Mouse (Mus musculus) hindbrain, embryonic 10.5 days (tissue): ENCODE results near the gene Cpsf7. TPM values are rescaled to one million over a fixed set of nuclear protein-coding genes. Genes with fewer than 3 reads are reported as not detected.

Experiments
- DNase-seq: peaks from one replicate; pipeline ENCODE4 v3.0.0-alpha.2; 2017; ENCODE audit warnings: low spot score
- H3K27ac ChIP-seq: fragments of 300-500 bp; sonication (generic); 2 replicates; pipeline ENCODE4 v1.5.1; 2016; ENCODE audit warnings: mild to moderate bottlenecking, moderate library complexity
- H3K27me3 ChIP-seq: fragments of 300-500 bp; sonication (generic); 2 replicates; pipeline ENCODE4 v1.6.1; 2016; ENCODE audit warnings: mild to moderate bottlenecking; ENCODE audit not compliant: poor library complexity, insufficient read depth, severe bottlenecking
- H3K36me3 ChIP-seq: fragments of 300-500 bp; sonication (generic); 2 replicates; pipeline ENCODE4 v1.6.1; 2016; ENCODE audit warnings: mild to moderate bottlenecking, moderate library complexity
- H3K4me1 ChIP-seq: fragments of 300-500 bp; sonication (generic); replicated peaks from 2 replicates; pipeline ENCODE4 v1.6.1; 2016; ENCODE audit warnings: mild to moderate bottlenecking
- H3K4me3 ChIP-seq: fragments of 300-500 bp; sonication (generic); 2 replicates; pipeline ENCODE4 v1.5.1; 2016; ENCODE audit warnings: mild to moderate bottlenecking, moderate library complexity
- H3K9me3 ChIP-seq: fragments of 300-500 bp; sonication (generic); 2 replicates; pipeline ENCODE4 v1.6.1; 2016; ENCODE audit warnings: mild to moderate bottlenecking, moderate library complexity
- WGBS: fragments of 180-500 bp; shearing (Covaris S2); methylation state at CpG from one replicate; pipeline ENCODE4 v1.1.7; 2016; 5-methylcytosine and 5-hydroxymethylcytosine counted together
- polyA plus RNA-seq: library from polyadenylated mRNA; unstranded; fragments of >200 nt; fragmentation: Nextera tagmentation; extraction: Ambion mirVana; gene quantifications from 2 replicates; pipeline ENCODE4 v1.2.1, GENCODE M21; 2016

Gene Cpsf7
- polyA plus RNA-seq, 1 experiment from 2014 or later = 65.4 TPM

DNA sequence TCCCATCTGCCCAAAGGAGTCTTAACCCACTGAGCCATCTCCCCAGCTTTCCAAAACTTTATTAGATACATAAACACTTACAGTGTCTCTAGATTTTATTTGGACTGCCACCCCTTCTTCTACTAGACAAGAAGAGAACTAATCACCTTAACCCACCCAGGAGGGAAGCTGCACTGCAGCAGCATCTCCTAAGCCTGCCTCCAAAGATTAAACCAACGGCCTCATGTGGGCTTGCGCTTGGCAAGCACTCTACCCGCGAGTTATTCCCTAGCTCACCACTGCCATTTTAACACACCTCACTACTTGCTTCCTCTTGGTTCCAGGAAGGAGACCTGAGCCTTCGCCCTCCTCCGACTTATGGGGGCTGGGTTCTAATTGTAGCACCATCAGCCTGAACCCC lies 39.2 kb downstream of the Cpsf7 start:
- no peak overlapping the region for H3K27ac ChIP-seq
- WGBS = 83% methylated on average over 6 of the region's 6 CpGs

GRCm38 (mm10) chr19:10565217-10565616 lies 40.2 kb downstream of the Cpsf7 start:
- no peak for DNase-seq
- Histone ChIP-seq H3K27me3 (no peaks in the 10 kb centered on the region), H3K27ac (no peak overlapping the region), H3K36me3 (peaks cover 21% of the 10 kb centered on the region), H3K4me3 (no peak overlapping the region), H3K4me1 (peaks cover 7% of the 10 kb centered on the region), H3K9me3 (no peaks in the 10 kb centered on the region)
- 83% methylated on average over 4 of the region's 4 CpGs for WGBS

More for the DNA sequence above, 39.2 kb downstream of the Cpsf7 start:
- Histone ChIP-seq H3K4me1 (peaks cover 7% of the 10 kb centered on the region), H3K4me3 (no peak overlapping the region), H3K9me3 (no peaks in the 10 kb centered on the region), H3K36me3 (peaks cover 12% of the 10 kb centered on the region), H3K27me3 (no peaks in the 10 kb centered on the region)
- no peak for DNase-seq

DNA sequence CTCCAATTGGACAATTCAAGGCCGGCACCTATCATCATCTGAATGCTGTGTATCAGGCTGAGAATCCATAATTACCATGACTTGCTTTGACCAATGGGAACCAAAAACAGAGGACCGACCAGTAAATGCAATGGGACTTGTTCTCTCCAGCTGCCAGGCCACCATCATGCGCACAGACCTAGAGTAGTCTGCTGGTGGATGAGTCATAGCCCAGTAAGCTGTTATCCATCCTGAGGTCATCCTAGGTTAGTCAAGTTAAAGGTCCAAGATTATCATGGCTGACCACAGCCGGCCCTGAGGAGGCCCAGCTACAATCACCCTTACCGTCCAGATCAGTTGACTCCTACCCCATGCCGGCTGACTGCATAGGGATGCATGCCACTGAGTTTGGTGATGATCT lies 44.6 kb downstream of the Cpsf7 start:
- no peaks in the 10 kb centered on the region for H3K4me1 ChIP-seq
- WGBS = 94% methylated on average over 6 of the region's 6 CpGs
- peaks cover 62% of the 10 kb centered on the region for H3K36me3 ChIP-seq
- H3K4me3 ChIP-seq = no peak overlapping the region
- H3K27ac ChIP-seq = no peak overlapping the region
- no peak for DNase-seq
- no peaks in the 10 kb centered on the region for H3K27me3 ChIP-seq
- no peaks in the 10 kb centered on the region for H3K9me3 ChIP-seq

DNA sequence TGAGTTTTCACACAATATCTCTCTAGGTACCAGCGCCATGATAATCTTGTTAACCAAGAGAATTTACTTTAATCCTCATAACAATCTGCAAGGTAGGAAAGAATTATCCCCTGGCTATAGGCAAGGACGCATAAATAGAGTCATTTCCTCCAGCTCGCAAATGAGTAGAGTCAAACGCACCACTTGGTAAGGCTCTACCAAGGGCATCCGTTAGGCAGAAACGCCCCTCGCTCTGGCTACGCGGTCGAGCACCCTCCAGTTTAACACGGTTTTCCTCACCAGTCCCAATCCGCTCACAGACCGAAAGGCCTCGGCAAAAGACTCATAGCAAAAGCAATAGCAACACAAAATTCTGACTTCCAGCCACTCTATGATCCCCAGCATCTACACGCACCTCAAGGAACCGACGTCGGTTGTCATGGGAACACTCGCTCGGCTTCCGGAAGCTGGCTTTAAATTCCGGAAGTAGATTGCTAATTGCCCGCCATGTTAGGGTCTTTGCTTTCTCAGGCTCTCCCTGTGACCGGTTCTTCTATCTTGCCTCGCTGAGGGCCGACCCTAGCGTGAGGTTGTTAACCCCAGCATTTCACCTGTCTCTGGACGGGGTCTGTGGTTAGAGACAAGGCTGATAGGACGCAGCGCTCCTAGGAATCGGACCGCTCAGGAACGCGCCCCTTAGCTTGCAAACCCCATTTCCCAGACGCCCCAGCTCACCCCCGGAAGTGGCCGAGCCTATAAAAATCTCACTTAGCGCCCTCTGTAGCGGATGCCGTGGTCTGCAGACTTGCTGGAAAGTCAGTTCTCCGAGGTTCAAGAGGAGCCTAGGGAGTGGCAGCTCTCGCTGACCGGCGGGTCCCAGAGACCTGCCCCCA lies 51.9 kb downstream of the Cpsf7 start, which contains the start of the genes Cyb561a3 and Tmem138:
Gene Cyb561a3, plus strand, starts transcription at position 483 of the 872 bp plus-strand sequence.
Gene Tmem138, minus strand, starts transcription at position 673 of the 872 bp plus-strand sequence.
- Histone ChIP-seq H3K9me3 (no peaks in the 10 kb centered on the region), H3K27me3 (no peaks in the 10 kb centered on the region), H3K4me3 (peak within 1 kb of the TSS; percentile 76), H3K36me3 (peaks cover 32% of the 10 kb centered on the region), H3K27ac (peak within 1 kb of the TSS; percentile 96), H3K4me1 (peaks cover 26% of the 10 kb centered on the region)
- peak; percentile 94 for DNase-seq
- under 1% methylated on average over 44 of the region's 44 CpGs for WGBS

DNA sequence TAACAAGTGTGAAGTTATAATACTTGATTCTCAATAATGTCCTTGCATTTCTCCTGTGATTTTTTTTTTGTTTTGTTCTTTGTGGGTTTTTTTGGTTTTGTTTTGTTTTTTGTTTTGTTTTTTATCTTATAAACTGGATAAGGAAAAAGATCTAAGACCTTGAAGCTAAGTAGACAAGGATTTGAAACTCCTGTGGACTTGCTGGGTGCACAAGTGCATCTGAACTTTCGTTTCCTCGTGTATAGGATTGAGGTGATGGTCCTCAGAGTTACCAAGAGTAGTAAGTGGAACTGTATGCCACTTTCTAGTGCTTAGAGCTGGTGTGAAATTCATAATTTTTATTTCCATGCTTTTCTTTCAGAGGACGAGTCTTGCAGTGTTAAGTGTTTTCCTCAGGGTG lies 55.0 kb downstream of the Cpsf7 start:
- 87% methylated on average over 3 of the region's 3 CpGs for WGBS
- H3K9me3 ChIP-seq = no peaks in the 10 kb centered on the region
- peaks cover 26% of the 10 kb centered on the region for H3K4me1 ChIP-seq
- peaks cover 11% of the 10 kb centered on the region for H3K36me3 ChIP-seq
- no peak for DNase-seq
- no peak overlapping the region for H3K4me3 ChIP-seq
- H3K27me3 ChIP-seq = no peaks in the 10 kb centered on the region
- no peak overlapping the region for H3K27ac ChIP-seq

DNA sequence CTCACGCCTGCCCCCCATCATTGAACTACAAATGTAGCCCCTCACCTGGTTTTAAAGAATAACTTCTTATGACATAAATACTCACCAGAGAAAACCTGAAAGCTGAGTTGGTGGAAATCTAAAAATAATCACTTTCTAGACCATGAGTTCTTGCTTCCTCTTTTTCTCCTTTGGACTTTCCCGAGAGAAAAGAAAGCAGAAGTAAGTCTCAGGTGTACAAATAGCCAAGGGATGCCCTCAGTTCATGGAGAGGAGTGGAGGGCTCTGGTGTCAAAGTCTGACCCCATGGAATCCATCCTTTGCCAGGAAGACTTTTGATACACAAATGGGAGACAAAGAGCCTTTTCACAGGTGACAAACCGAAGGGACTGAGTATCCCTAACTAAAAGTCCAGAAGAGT lies 55.7 kb downstream of the Cpsf7 start:
- H3K4me3 ChIP-seq = no peak overlapping the region
- no peak for DNase-seq
- WGBS = 84% methylated on average over 3 of the region's 3 CpGs
- H3K36me3 ChIP-seq = peaks cover 10% of the 10 kb centered on the region
- peaks cover 21% of the 10 kb centered on the region for H3K4me1 ChIP-seq
- H3K27me3 ChIP-seq = no peaks in the 10 kb centered on the region
- H3K9me3 ChIP-seq = no peaks in the 10 kb centered on the region
- H3K27ac ChIP-seq = no peak overlapping the region

DNA sequence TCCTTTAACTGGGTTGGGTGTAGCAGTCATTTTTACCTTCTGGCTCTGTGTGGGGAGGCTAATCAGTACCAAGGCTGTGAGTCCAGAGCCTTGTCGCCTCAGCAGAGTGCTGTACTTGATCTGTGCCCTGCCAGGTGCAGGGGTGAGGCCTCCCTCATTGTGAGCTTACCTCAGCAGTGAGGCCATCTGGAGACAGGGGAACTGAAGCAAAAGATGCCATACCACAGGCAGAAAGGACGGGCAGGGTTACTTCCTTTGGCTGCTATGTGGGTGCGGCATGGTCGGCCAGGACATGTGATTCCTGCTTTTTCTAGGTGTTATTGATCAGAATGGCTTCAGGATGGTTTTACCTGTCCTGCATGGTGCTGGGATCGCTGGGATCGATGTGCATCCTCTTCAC lies 56.9 kb downstream of the Cpsf7 start:
- no peak for DNase-seq

GRCm38 (mm10) chr19:10583550-10584146 lies 58.6 kb downstream of the Cpsf7 start:
- Histone ChIP-seq H3K4me3 (no peak overlapping the region), H3K27me3 (no peaks in the 10 kb centered on the region), H3K27ac (no peak overlapping the region), H3K36me3 (peaks cover 14% of the 10 kb centered on the region), H3K4me1 (peaks cover 2% of the 10 kb centered on the region), H3K9me3 (no peaks in the 10 kb centered on the region)
- DNase-seq = no peak
- 82% methylated on average over 7 of the region's 7 CpGs for WGBS

More for the DNA sequence above, 56.9 kb downstream of the Cpsf7 start:
- Histone ChIP-seq H3K27me3 (no peaks in the 10 kb centered on the region), H3K9me3 (no peaks in the 10 kb centered on the region), H3K27ac (no peak overlapping the region), H3K36me3 (peaks cover 10% of the 10 kb centered on the region), H3K4me1 (peaks cover 13% of the 10 kb centered on the region), H3K4me3 (no peak overlapping the region)
- WGBS = 86% methylated on average over 6 of the region's 6 CpGs

DNA sequence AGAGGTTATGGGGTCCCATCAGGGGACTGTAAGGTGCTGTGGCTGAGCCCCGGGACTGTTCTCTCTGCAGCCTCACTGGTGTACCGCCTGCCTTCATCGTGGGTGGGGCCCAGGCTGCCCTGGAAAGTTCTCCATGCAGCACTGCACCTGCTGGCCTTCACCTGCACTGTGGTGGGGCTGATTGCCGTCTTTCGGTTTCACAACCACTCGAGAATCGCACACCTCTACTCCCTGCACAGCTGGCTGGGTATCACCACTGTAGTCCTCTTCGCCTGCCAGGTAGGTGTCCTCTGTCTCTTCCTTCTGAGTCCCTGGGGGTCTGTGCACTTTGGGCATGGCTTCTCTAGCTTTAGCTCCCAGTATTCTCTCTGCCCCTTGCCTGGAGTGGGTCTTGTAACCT lies 60.0 kb downstream of the Cpsf7 start:
- WGBS = 87% methylated on average over 8 of the region's 8 CpGs

GRCm38 (mm10) chr19:10587231-10587630 lies 62.2 kb downstream of the Cpsf7 start:
- Histone ChIP-seq H3K9me3 (no peaks in the 10 kb centered on the region), H3K4me3 (no peak overlapping the region), H3K27ac (no peak overlapping the region), H3K27me3 (no peaks in the 10 kb centered on the region), H3K4me1 (peaks cover 10% of the 10 kb centered on the region), H3K36me3 (peaks cover 19% of the 10 kb centered on the region)
- WGBS = 89% methylated on average over 8 of the region's 8 CpGs
- DNase-seq = no peak

More for the DNA sequence above, 60.0 kb downstream of the Cpsf7 start:
- no peaks in the 10 kb centered on the region for H3K9me3 ChIP-seq
- H3K4me1 ChIP-seq = peaks cover 10% of the 10 kb centered on the region
- H3K27me3 ChIP-seq = no peaks in the 10 kb centered on the region
- H3K27ac ChIP-seq = no peak overlapping the region
- no peak for DNase-seq
- peaks cover 14% of the 10 kb centered on the region for H3K36me3 ChIP-seq
- H3K4me3 ChIP-seq = no peak overlapping the region

- DNase-seq = no peak
- H3K36me3 ChIP-seq = peaks cover 38% of the 10 kb centered on the region
- H3K9me3 ChIP-seq = no peaks in the 10 kb centered on the region
- H3K27ac ChIP-seq = peak overlapping the region; percentile 67; the same call in 1 of the 2 replicates
- no peak overlapping the region for H3K4me3 ChIP-seq
- H3K27me3 ChIP-seq = no peaks in the 10 kb centered on the region
- 60% methylated on average over 5 of the region's 5 CpGs for WGBS
- peaks cover 10% of the 10 kb centered on the region for H3K4me1 ChIP-seq
Measured at GRCm38 (mm10) chr19:10589127-10589857, 64.2 kb downstream of the Cpsf7 start.

DNA sequence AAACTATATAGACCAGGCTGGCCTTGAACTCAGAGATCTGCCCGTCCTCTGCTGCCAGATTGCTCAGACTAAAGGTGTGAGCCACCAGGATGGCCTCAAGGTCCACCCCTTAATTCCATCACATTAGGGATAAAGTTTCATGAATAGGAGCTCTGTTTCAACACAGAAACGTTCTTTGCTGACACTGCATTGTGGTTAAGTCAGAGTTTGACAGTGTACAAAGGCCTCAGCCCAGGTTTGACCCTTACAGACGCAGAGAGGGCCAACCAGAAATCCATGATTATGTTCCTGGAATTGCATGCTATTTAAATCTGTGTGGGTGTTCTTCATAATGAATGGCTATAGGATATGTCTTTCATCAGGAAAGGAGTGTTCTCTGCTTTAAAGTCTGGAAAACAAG lies 65.2 kb downstream of the Cpsf7 start:
- no peak for DNase-seq
- Histone ChIP-seq H3K9me3 (no peaks in the 10 kb centered on the region), H3K4me3 (no peak overlapping the region), H3K4me1 (peaks cover 10% of the 10 kb centered on the region), H3K27me3 (no peaks in the 10 kb centered on the region), H3K27ac (no peak overlapping the region), H3K36me3 (peaks cover 43% of the 10 kb centered on the region)
- 79% methylated on average over 3 of the region's 3 CpGs for WGBS
